20 mouse cellular contexts compared by ENCODE assay signal in genomic region chr1:36201739-36202138, GRCm38 (mm10).
"Had no signal": no experiment of that assay in that cellular context is flagged by ENCODE, and none has a peak within 500 bp of the region (broad histone marks: within the 10 kb centered on the region; RNA-seq: fewer than 3 reads in every experiment).

No protein-coding gene starts in this region.

- DNase-seq: kidney, adult 2 months; kidney, postnatal 10 days; kidney, postnatal 36 days; layer of hippocampus, postnatal 36 days; liver, embryonic 13.5 days; lung, adult 2 months; right cerebral cortex, adult 18-20 months; right cerebral cortex, postnatal 14 days; right cerebral cortex, postnatal 4 days; spleen, adult 18-20 months; thymus, adult 2 months; thymus, postnatal 14 days; thymus, postnatal 4 days had no signal

- H3K9ac ChIP-seq: liver, embryonic 13.5 days; midbrain, embryonic 12.5 days; midbrain, embryonic 15.5 days; neural tube, embryonic 12.5 days; neural tube, embryonic 15.5 days; stomach, embryonic 15.5 days had no signal

- H3K4me3 ChIP-seq: left cerebral cortex, adult 2 months; liver, embryonic 13.5 days; midbrain, embryonic 12.5 days; midbrain, embryonic 15.5 days; neural tube, embryonic 12.5 days; neural tube, embryonic 15.5 days; stomach, embryonic 15.5 days had no signal

- ATAC-seq: intestine, embryonic 16.5 days; midbrain, embryonic 15.5 days had no signal

- H3K27me3 ChIP-seq: liver, embryonic 13.5 days; midbrain, embryonic 12.5 days; midbrain, embryonic 15.5 days; neural tube, embryonic 12.5 days; neural tube, embryonic 15.5 days; stomach, embryonic 15.5 days had no signal

- H3K4me1 ChIP-seq: liver, embryonic 13.5 days; midbrain, embryonic 12.5 days; midbrain, embryonic 15.5 days; neural tube, embryonic 12.5 days; neural tube, embryonic 15.5 days; stomach, embryonic 15.5 days had no signal

- H3K9me3 ChIP-seq: liver, embryonic 13.5 days; midbrain, embryonic 12.5 days; midbrain, embryonic 15.5 days; neural tube, embryonic 12.5 days; neural tube, embryonic 15.5 days; stomach, embryonic 15.5 days had no signal

- H3K4me2 ChIP-seq: liver, embryonic 13.5 days; midbrain, embryonic 12.5 days; midbrain, embryonic 15.5 days; neural tube, embryonic 12.5 days; neural tube, embryonic 15.5 days; stomach, embryonic 15.5 days had no signal

- H3K27ac ChIP-seq: left cerebral cortex, adult 2 months; liver, embryonic 13.5 days; midbrain, embryonic 12.5 days; midbrain, embryonic 15.5 days; neural tube, embryonic 12.5 days; neural tube, embryonic 15.5 days; stomach, embryonic 15.5 days had no signal
